Mouse (Mus musculus) cortical plate, adult 2 months (tissue): ENCODE measurements around the gene Rpp30. TPM values are rescaled to one million over a fixed set of nuclear protein-coding genes. Genes with fewer than 3 reads are reported as not detected.

Source experiments
- H3K27ac ChIP-seq: fragments of 200-500 bp; 2 replicates; pipeline ENCODE4 v1.5.1; 2012; ENCODE audit warnings: low read length, control low read depth, inconsistent platforms; ENCODE audit not compliant: insufficient read depth
- H3K4me1 ChIP-seq: fragments of 200-500 bp; 2 replicates; pipeline ENCODE4 v1.6.1; 2011; ENCODE audit warnings: low read length; ENCODE audit not compliant: control insufficient read depth, insufficient read depth
- H3K4me3 ChIP-seq: fragments of 200-500 bp; 2 replicates; pipeline ENCODE4 v1.5.1; 2011; ENCODE audit warnings: mild to moderate bottlenecking, low read length, control low read depth; ENCODE audit not compliant: insufficient read depth
- CTCF ChIP-seq: fragments of 200-500 bp; IDR thresholded peaks from 2 replicates; pipeline ENCODE4 v1.5.1; 2011; ENCODE audit warnings: mild to moderate bottlenecking, control low read depth, low read length; ENCODE audit not compliant: insufficient read depth; ENCODE audit errors: extremely low read depth
- POLR2A ChIP-seq: fragments of 200-500 bp; IDR thresholded peaks from 2 replicates; pipeline ENCODE4 v1.6.1; 2011; ENCODE audit warnings: mild to moderate bottlenecking, low read length, control low read depth; ENCODE audit not compliant: insufficient read depth; ENCODE audit errors: extremely low read depth
- polyA plus RNA-seq: library from polyadenylated mRNA; depleted of rRNA; stranded (reverse); fragments of >200 nt; gene quantifications from 2 replicates; pipeline ENCODE4 v1.2.3, GENCODE M21; 2012

Rpp30 gene
- polyA plus RNA-seq, 1 experiment = 21.0 TPM

DNA sequence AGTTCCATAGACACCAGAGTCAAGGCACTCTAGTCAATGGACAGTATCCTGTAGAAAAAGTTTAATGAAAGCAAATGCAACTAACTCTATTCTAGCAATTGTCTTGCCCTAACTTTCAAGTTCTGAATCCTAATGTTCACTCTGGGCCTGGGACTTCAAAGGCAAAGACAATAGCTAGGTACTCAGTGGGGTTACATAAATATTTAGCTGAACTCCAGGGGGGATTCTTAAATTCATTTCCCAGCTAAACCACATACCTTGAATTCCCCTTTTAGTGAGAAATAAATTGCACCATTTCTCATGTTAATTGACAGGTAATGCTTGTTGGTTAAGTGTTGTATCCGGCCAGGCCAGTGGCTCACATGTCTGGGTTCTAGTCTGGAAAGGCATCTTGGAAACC lies 40.7 kb downstream of the Rpp30 start:
- no peak overlapping the region for H3K4me3 ChIP-seq
- no peak overlapping the region for H3K27ac ChIP-seq
- H3K4me1 ChIP-seq = no peaks in the 10 kb centered on the region
- TF ChIP-seq CTCF (no peak), POLR2A (no peak)

DNA sequence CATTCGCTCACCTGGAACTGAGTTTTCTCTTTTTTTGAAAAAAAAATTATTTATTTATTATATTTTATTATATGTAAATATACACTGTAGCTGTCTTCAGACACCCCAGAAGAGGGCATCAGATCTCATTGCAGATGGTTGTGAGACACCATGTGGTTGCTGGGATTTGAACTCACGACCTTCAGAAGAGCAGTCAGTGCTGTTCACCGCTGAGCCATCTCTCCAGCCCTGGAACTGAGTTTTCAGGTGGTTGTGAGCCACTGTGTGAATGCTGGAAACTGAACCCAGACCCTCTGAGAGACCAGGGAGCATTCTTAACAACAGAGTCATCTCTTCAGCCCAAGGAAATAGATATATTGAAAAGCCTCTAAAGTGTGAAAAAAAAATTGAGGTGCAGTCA lies 44.9 kb downstream of the Rpp30 start:
- TF ChIP-seq POLR2A = no peak
- no peak for TF ChIP-seq CTCF
- H3K27ac ChIP-seq = no peak overlapping the region

DNA sequence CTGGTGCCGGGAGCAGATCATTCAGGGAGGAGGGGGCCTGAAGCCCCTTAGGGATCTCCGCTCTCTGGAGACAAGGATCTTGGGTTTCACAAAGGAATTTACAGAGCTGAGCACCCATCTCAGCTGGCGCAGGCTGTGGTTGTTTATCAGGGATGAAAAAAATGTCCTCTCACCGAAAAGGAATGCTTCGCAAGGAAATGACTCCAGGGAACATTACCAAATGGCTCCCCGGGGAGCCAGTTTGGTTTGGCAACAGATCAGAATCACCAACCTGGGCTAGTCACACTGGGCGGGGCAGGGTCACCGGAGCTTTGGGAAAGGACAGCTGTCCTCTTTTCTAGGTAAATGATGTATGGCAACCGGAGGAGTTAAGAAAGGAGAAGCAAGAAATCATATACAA lies 45.7 kb downstream of the Rpp30 start:
- Histone ChIP-seq H3K4me1 (no peaks in the 10 kb centered on the region), H3K27ac (no peak overlapping the region), H3K4me3 (no peak overlapping the region)
- TF ChIP-seq POLR2A (no peak), CTCF (no peak)

More for the DNA sequence above, 44.9 kb downstream of the Rpp30 start:
- Histone ChIP-seq H3K4me3 (no peak overlapping the region), H3K4me1 (no peaks in the 10 kb centered on the region)

DNA sequence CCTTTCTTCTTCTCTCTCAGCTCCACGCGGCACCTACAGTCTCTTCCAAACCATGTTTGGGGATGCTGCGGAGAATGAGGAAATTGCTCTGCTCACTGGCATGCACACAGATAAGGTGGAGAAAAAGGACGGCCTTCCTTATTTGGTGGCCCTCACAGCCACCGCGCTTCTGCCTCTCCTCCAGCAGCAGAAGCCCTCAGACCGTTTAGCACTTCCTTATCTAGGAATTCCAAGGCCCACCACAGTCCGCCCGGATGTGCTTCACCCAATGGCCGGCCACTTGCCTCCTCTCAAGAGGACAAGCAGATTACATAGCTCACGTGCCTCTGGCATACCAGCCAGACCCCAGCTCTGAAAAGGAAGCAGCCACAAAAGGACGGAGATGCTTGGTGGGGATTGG lies 46.1 kb downstream of the Rpp30 start:
- no peak for TF ChIP-seq POLR2A
- no peak for TF ChIP-seq CTCF
- Histone ChIP-seq H3K4me1 (no peaks in the 10 kb centered on the region), H3K27ac (no peak overlapping the region), H3K4me3 (no peak overlapping the region)

DNA sequence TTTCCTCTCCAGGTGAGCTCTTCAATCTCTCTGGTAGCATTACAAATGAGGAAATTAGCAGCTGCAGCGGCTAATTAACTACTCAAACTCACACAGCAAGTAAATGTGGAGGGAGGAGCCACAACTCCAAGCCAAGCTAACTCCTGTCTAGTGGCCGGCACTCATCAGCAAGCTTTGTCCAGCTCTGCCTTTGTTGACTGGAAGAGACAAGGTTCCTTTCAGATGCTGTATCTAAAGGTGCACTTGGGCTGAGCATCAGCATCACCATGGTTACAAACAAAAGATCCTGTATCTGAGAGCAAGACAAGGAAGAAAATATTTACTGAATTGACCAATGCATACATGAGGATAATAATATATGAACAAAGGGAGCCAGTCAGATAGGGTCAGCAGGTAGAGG lies 46.7 kb downstream of the Rpp30 start:
- Histone ChIP-seq H3K27ac (no peak overlapping the region), H3K4me1 (no peaks in the 10 kb centered on the region), H3K4me3 (no peak overlapping the region)
- TF ChIP-seq CTCF (no peak), POLR2A (no peak)

DNA sequence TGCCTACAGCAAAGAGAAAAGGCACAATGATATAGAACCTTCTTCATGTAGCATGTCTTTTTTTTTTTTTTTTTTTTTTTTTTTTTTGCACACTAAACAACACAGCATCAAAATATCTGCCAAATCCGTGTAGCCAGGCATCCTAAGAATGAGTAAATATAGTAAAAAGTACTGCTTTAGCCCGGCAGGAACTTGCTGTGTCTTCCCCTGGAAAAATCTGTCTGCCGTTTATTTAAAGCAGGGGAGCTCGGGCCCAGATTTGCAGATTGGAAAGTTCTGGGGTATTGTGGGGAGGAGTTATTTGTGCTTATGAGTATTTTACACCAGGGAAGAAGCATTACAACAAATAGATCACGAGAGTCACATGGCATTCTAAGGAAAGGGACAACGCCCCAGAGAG lies 48.5 kb downstream of the Rpp30 start:
- no peaks in the 10 kb centered on the region for H3K4me1 ChIP-seq
- H3K4me3 ChIP-seq = no peak overlapping the region
- no peak for TF ChIP-seq CTCF
- H3K27ac ChIP-seq = no peak overlapping the region

DNA sequence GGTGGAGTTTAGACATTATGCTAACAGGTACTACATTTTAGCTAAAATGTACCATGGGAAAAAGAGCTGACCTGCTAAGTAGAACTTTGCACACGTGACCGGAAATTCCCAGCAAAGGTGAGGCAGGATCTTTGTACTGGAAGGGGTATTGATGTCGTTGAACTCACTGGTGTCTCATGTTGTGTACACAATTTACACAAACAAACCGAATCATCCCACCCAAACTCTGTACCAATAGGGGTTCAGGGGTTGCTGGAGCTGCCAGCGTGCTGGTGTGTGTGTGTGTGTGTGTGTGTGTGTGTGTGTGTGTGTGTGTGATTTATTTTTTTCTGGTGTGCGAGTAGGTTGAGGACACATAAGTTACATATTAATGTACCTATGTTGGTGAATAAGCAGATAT lies 49.5 kb downstream of the Rpp30 start:
- Histone ChIP-seq H3K4me3 (no peak overlapping the region), H3K4me1 (no peaks in the 10 kb centered on the region), H3K27ac (no peak overlapping the region)
- TF ChIP-seq CTCF = no peak
- TF ChIP-seq POLR2A = no peak

DNA sequence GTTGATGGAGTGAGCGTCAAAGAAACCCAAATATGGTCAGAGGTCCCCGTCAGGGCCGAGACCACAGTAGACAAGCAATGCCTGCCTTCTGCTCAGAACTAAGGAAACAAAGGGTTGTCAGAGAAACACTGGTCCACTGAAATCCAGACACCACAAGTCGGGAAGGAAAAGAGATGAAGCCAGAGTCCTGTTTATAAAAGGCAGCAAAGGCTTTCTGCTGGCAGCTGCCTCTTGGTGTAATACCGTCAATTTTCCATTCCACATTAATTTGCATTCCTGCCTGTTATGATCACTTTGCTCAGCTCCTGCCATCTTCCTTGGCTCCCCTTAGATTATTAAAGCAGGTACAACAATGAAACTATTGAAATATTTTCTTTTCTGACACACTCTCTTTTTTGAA lies 50.2 kb downstream of the Rpp30 start:
- Histone ChIP-seq H3K4me3 (no peak overlapping the region), H3K27ac (no peak overlapping the region), H3K4me1 (no peaks in the 10 kb centered on the region)
- no peak for TF ChIP-seq POLR2A
- no peak for TF ChIP-seq CTCF

DNA sequence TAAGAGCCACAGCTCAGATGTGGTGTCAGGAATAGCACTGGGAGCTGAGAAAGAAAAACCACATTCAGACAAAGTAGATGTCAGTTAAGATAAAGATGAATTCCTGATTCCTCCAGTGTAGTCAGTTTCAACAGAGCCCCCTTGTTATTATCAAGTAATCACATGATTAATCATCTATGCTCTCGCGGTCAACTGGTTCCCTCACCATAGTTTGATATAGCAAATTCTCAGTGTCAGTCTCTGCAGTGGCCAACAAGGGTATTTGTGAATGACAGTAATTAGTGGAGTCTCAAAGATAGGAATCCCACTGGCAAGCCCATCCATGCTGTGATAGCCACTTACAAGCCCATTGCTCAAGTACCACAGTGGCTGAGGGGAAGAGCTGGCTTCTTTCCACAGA lies 60.1 kb downstream of the Rpp30 start:
- H3K27ac ChIP-seq = no peak overlapping the region

DNA sequence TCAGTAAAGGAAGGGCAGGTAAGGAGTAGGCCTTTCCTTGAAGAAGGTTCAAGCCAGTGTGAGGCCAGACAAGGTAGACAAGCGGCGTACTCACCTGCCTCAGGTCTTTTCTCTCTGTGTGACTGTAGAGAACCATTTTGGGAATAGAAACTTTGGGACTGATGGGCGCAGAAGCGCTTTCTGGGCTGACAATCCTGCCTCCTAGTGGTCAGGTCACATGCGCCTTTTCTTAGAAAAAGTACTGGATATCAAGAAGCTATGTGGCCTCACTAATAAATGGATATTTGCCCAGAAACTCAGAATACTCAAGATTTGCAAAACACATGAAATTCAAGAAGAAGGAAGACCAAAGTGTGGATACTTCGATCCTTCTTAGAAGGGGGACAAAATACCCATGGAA lies 65.1 kb downstream of the Rpp30 start:
- TF ChIP-seq CTCF = no peak
- TF ChIP-seq POLR2A = no peak
- H3K4me3 ChIP-seq = no peak overlapping the region
- H3K4me1 ChIP-seq = no peaks in the 10 kb centered on the region
- no peak overlapping the region for H3K27ac ChIP-seq

More for the DNA sequence above, 60.1 kb downstream of the Rpp30 start:
- no peak for TF ChIP-seq POLR2A
- TF ChIP-seq CTCF = no peak
- no peaks in the 10 kb centered on the region for H3K4me1 ChIP-seq
- H3K4me3 ChIP-seq = no peak overlapping the region
